Mouse (Mus musculus): ENCODE data around the gene Sgk1. TPM values are rescaled to one million over a fixed set of nuclear protein-coding genes. Genes with fewer than 3 reads are reported as not detected.

The Sgk1 gene
- polyA plus RNA-seq, 1 experiment from 2014 or later: 24.5 TPM

- Histone ChIP-seq H3K4me1 (replicated peaks; ENCODE audit: control insufficient read depth, insufficient read depth, low read length) (no peaks in the 10 kb centered on the region), H3K4me3 (ENCODE audit: low read depth, low read length) (no peak overlapping the region), H3K36me3 (ENCODE audit: control insufficient read depth, insufficient read depth, low read length) (no peaks in the 10 kb centered on the region), H3K27me3 (ENCODE audit: control insufficient read depth, insufficient read depth, low read length) (no peaks in the 10 kb centered on the region), H3K9ac (ENCODE audit: low read length) (no peak overlapping the region), H3K27ac (ENCODE audit: low read depth, low read length) (no peak overlapping the region), H3K9me3 (ENCODE audit: control insufficient read depth, low read length) (no peaks in the 10 kb centered on the region), H3K4me2 (ENCODE audit: low read depth, low read length, severe bottlenecking) (no peak overlapping the region)
- WGBS: 92% methylated on average over 5 of the region's 5 CpGs
- no peak for ATAC-seq (replicated peaks; ENCODE audit: low FRiP score)
- no peak for DNase-seq (ENCODE audit: low spot score)
Measured at GRCm38 (mm10) chr10:21979286-21979965, 97.4 kb downstream of the Sgk1 start.

GRCm38 (mm10) chr10:21980780-21981435 is 98.9 kb downstream of the Sgk1 start:
- Histone ChIP-seq H3K9me3 (ENCODE audit: control insufficient read depth, low read length) (no peaks in the 10 kb centered on the region), H3K9ac (ENCODE audit: low read length) (no peak overlapping the region), H3K4me2 (ENCODE audit: low read depth, low read length, severe bottlenecking) (no peak overlapping the region), H3K27ac (ENCODE audit: low read depth, low read length) (no peak overlapping the region), H3K36me3 (ENCODE audit: control insufficient read depth, insufficient read depth, low read length) (no peaks in the 10 kb centered on the region), H3K27me3 (ENCODE audit: control insufficient read depth, insufficient read depth, low read length) (no peaks in the 10 kb centered on the region), H3K4me3 (ENCODE audit: low read depth, low read length) (no peak overlapping the region), H3K4me1 (replicated peaks; ENCODE audit: control insufficient read depth, insufficient read depth, low read length) (no peaks in the 10 kb centered on the region)
- whole genome bisulfite sequencing: 89% methylated on average over 6 of the region's 6 CpGs
- ATAC-seq (replicated peaks; ENCODE audit: low FRiP score) (no peak), DNase-seq (ENCODE audit: low spot score) (no peak)

- Histone ChIP-seq H3K27me3 (ENCODE audit: control insufficient read depth, insufficient read depth, low read length) (no peaks in the 10 kb centered on the region), H3K4me2 (ENCODE audit: low read depth, low read length, severe bottlenecking) (no peak overlapping the region), H3K36me3 (ENCODE audit: control insufficient read depth, insufficient read depth, low read length) (no peaks in the 10 kb centered on the region), H3K27ac (ENCODE audit: low read depth, low read length) (no peak overlapping the region), H3K9ac (ENCODE audit: low read length) (no peak overlapping the region), H3K9me3 (ENCODE audit: control insufficient read depth, low read length) (no peaks in the 10 kb centered on the region), H3K4me3 (ENCODE audit: low read depth, low read length) (no peak overlapping the region), H3K4me1 (replicated peaks; ENCODE audit: control insufficient read depth, insufficient read depth, low read length) (no peaks in the 10 kb centered on the region)
- 85% methylated on average over 2 of the region's 2 CpGs for WGBS
- ATAC-seq (replicated peaks; ENCODE audit: low FRiP score) (no peak), DNase-seq (ENCODE audit: low spot score) (no peak)
Measured at GRCm38 (mm10) chr10:21982303-21982702, 100.3 kb downstream of the Sgk1 start.

GRCm38 (mm10) chr10:21988489-21988888 is 106.5 kb downstream of the Sgk1 start:
- no peak overlapping the region for H3K4me2 ChIP-seq (ENCODE audit: low read depth, low read length, severe bottlenecking)
- WGBS: 82% methylated on average over 5 of the region's 5 CpGs
- no peaks in the 10 kb centered on the region for H3K9me3 ChIP-seq (ENCODE audit: control insufficient read depth, low read length)
- H3K9ac ChIP-seq (ENCODE audit: low read length): no peak overlapping the region
- H3K27ac ChIP-seq (ENCODE audit: low read depth, low read length): no peak overlapping the region
- DNase-seq (ENCODE audit: low spot score) (no peak), ATAC-seq (replicated peaks; ENCODE audit: low FRiP score) (no peak)
- no peaks in the 10 kb centered on the region for H3K36me3 ChIP-seq (ENCODE audit: control insufficient read depth, insufficient read depth, low read length)
- peaks cover 11% of the 10 kb centered on the region; the same call in 1 of the 2 replicates for H3K27me3 ChIP-seq (ENCODE audit: control insufficient read depth, insufficient read depth, low read length)
- H3K4me3 ChIP-seq (ENCODE audit: low read depth, low read length): no peak overlapping the region
- H3K4me1 ChIP-seq (replicated peaks; ENCODE audit: control insufficient read depth, insufficient read depth, low read length): peaks cover 4% of the 10 kb centered on the region; the same call in 1 of the 2 replicates

- ATAC-seq (replicated peaks; ENCODE audit: low FRiP score) (no peak), DNase-seq (ENCODE audit: low spot score) (peak; percentile 85)
- H3K4me2 ChIP-seq (ENCODE audit: low read depth, low read length, severe bottlenecking): peak overlapping the region; percentile 40; the same call in 1 of the 2 replicates
- no peaks in the 10 kb centered on the region for H3K9me3 ChIP-seq (ENCODE audit: control insufficient read depth, low read length)
- no peak overlapping the region for H3K27ac ChIP-seq (ENCODE audit: low read depth, low read length)
- H3K4me1 ChIP-seq (replicated peaks; ENCODE audit: control insufficient read depth, insufficient read depth, low read length): peaks cover 4% of the 10 kb centered on the region; the same call in 1 of the 2 replicates
- peaks cover 11% of the 10 kb centered on the region; the same call in 1 of the 2 replicates for H3K27me3 ChIP-seq (ENCODE audit: control insufficient read depth, insufficient read depth, low read length)
- 14% methylated on average over 17 of the region's 17 CpGs for WGBS
- no peaks in the 10 kb centered on the region for H3K36me3 ChIP-seq (ENCODE audit: control insufficient read depth, insufficient read depth, low read length)
- no peak overlapping the region for H3K9ac ChIP-seq (ENCODE audit: low read length)
- peak overlapping the region; percentile 6; the same call in 1 of the 2 replicates for H3K4me3 ChIP-seq (ENCODE audit: low read depth, low read length)
Measured at GRCm38 (mm10) chr10:21991351-21991840, 109.4 kb downstream of the Sgk1 start.

GRCm38 (mm10) chr10:21991986-21992833 is 110.2 kb downstream of the Sgk1 start:
- H3K27ac ChIP-seq (ENCODE audit: low read depth, low read length): no peak overlapping the region
- no peak overlapping the region; the same call in 1 of the 2 replicates for H3K9ac ChIP-seq (ENCODE audit: low read length)
- ATAC-seq (replicated peaks; ENCODE audit: low FRiP score): no peak
- peaks cover 11% of the 10 kb centered on the region; the same call in 1 of the 2 replicates for H3K27me3 ChIP-seq (ENCODE audit: control insufficient read depth, insufficient read depth, low read length)
- DNase-seq (ENCODE audit: low spot score): peak; percentile 57
- H3K4me3 ChIP-seq (ENCODE audit: low read depth, low read length): no peak overlapping the region
- no peaks in the 10 kb centered on the region for H3K36me3 ChIP-seq (ENCODE audit: control insufficient read depth, insufficient read depth, low read length)
- WGBS: 13% methylated on average over 17 of the region's 17 CpGs
- peak overlapping the region; percentile 92; the same call in 1 of the 2 replicates for H3K4me2 ChIP-seq (ENCODE audit: low read depth, low read length, severe bottlenecking)
- H3K4me1 ChIP-seq (replicated peaks; ENCODE audit: control insufficient read depth, insufficient read depth, low read length): peaks cover 4% of the 10 kb centered on the region; the same call in 1 of the 2 replicates
- no peaks in the 10 kb centered on the region for H3K9me3 ChIP-seq (ENCODE audit: control insufficient read depth, low read length)

- Histone ChIP-seq H3K36me3 (ENCODE audit: control insufficient read depth, insufficient read depth, low read length) (no peaks in the 10 kb centered on the region), H3K27me3 (ENCODE audit: control insufficient read depth, insufficient read depth, low read length) (peaks cover 11% of the 10 kb centered on the region; the same call in 1 of the 2 replicates), H3K4me2 (ENCODE audit: low read depth, low read length, severe bottlenecking) (peak overlapping the region; percentile 92), H3K9ac (ENCODE audit: low read length) (no peak overlapping the region; the same call in 1 of the 2 replicates), H3K4me3 (ENCODE audit: low read depth, low read length) (peak overlapping the region; percentile 61), H3K9me3 (ENCODE audit: control insufficient read depth, low read length) (no peaks in the 10 kb centered on the region), H3K4me1 (replicated peaks; ENCODE audit: control insufficient read depth, insufficient read depth, low read length) (peaks cover 4% of the 10 kb centered on the region; the same call in 1 of the 2 replicates), H3K27ac (ENCODE audit: low read depth, low read length) (no peak overlapping the region)
- WGBS: under 1% methylated on average over 30 of the region's 30 CpGs
- ATAC-seq (replicated peaks; ENCODE audit: low FRiP score) (peak; percentile 66), DNase-seq (ENCODE audit: low spot score) (peak; percentile 89)
Measured at GRCm38 (mm10) chr10:21992834-21993514, 111.0 kb downstream of the Sgk1 start.

Data from forebrain, embryonic 11.5 days (tissue).